Mouse (Mus musculus) intestine, embryonic 16.5 days (tissue): Measurements from ENCODE around the gene Gm3371. TPM values are rescaled to one million over a fixed set of nuclear protein-coding genes. Genes with fewer than 3 reads are reported as not detected.
"Not testable (repeated sequence)": the region's sequence is repeated elsewhere in the genome, so short reads cannot be mapped to it uniquely, and the experiment has no call there.

Source experiments
- ATAC-seq: fragments of 200-750 bp; cut with Nextera tagmentation; 2 replicates; pipeline ENCODE4 v1.8.0; 2017; ENCODE audit warnings: moderate TSS enrichment, moderate library complexity
- H3K27ac ChIP-seq: fragments of 300-500 bp; sonication (generic); 2 replicates; pipeline ENCODE4 v1.5.1; 2014; ENCODE audit warnings: mild to moderate bottlenecking, low read length
- H3K27me3 ChIP-seq: fragments of 300-500 bp; sonication (generic); replicated peaks from 2 replicates; pipeline ENCODE4 v1.6.1; 2014; ENCODE audit warnings: low read length, control low read depth, mixed read lengths; ENCODE audit not compliant: control insufficient read depth, insufficient read depth
- H3K36me3 ChIP-seq: fragments of 300-500 bp; sonication (generic); 2 replicates; pipeline ENCODE4 v1.6.1; 2014; ENCODE audit warnings: low read length, control low read depth; ENCODE audit not compliant: control insufficient read depth, insufficient read depth
- H3K4me1 ChIP-seq: fragments of 300-500 bp; sonication (generic); 2 replicates; pipeline ENCODE4 v1.6.1; 2014; ENCODE audit warnings: low read length, control low read depth, mixed read lengths; ENCODE audit not compliant: control insufficient read depth, insufficient read depth
- H3K4me2 ChIP-seq: fragments of 300-500 bp; sonication (generic); 2 replicates; pipeline ENCODE4 v1.6.1; 2014; ENCODE audit warnings: low read depth, low read length, control low read depth
- H3K4me3 ChIP-seq: fragments of 300-500 bp; sonication (generic); 2 replicates; pipeline ENCODE4 v1.5.1; 2014; ENCODE audit warnings: mild to moderate bottlenecking, low read length
- H3K9ac ChIP-seq: fragments of 300-500 bp; sonication (generic); 2 replicates; pipeline ENCODE4 v1.6.1; 2014; ENCODE audit warnings: low read depth, low read length
- H3K9me3 ChIP-seq: fragments of 300-500 bp; sonication (generic); 2 replicates; pipeline ENCODE4 v1.6.1; 2016; ENCODE audit warnings: low read length, control low read depth; ENCODE audit not compliant: control insufficient read depth
- WGBS: fragments of 180-500 bp; shearing (Covaris S2); extraction: QIAGEN DNeasy Blood & Tissue Kit; methylation state at CpG from one replicate; pipeline ENCODE4 v1.1.7; 2014; 5-methylcytosine and 5-hydroxymethylcytosine counted together
- polyA plus RNA-seq: library from polyadenylated mRNA; unstranded; fragments of >200 nt; fragmentation: Nextera tagmentation; extraction: Ambion mirVana; gene quantifications from 2 replicates; pipeline ENCODE4 v1.2.1, GENCODE M21; 2015

Gm3371 gene
- polyA plus RNA-seq = not detected in 2 replicates

- WGBS = no CpG with 5 or more reads among the region's 2 CpGs
- not testable (repeated sequence) for ATAC-seq, H3K9me3 ChIP-seq, H3K4me3 ChIP-seq, H3K36me3 ChIP-seq, H3K27ac ChIP-seq, H3K9ac ChIP-seq, H3K4me1 ChIP-seq, H3K27me3 ChIP-seq, H3K4me2 ChIP-seq
These were observed at the start of gene Gm3371 for GRCm38 (mm10) chr14:44410588-44410987. Gene Gm3371, minus strand, starts transcription at chr14:44410688.

DNA sequence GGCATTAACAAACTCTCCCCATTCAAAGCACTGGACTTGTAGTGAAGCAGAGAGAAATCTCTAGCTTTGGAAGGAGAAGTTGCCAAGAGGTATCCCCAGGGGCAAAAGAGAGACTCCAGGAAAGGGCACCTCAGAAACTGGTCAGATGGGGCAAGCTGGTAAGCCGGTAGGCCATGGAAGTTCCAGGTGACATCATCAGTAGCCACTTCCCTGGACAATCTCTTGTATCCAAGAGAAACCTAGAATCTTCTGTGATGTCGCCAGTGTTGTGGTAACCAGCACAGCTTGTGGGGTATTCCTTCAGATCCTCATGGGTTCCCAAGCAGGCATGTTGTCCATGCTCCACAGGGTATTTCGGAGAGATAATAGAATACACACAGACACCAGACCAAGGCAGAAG, 22.8 kb upstream of the Gm3371 start, which contains the start of gene Gm8232:
Gene Gm8232, plus strand, starts transcription at position 301 of the 400 bp plus-strand sequence.
- H3K4me3 ChIP-seq, H3K27ac ChIP-seq, H3K9me3 ChIP-seq, ATAC-seq, H3K9ac ChIP-seq, H3K4me1 ChIP-seq, H3K36me3 ChIP-seq, H3K27me3 ChIP-seq, H3K4me2 ChIP-seq: not testable (repeated sequence)
- WGBS = 97% methylated on average over 3 of the region's 3 CpGs

DNA sequence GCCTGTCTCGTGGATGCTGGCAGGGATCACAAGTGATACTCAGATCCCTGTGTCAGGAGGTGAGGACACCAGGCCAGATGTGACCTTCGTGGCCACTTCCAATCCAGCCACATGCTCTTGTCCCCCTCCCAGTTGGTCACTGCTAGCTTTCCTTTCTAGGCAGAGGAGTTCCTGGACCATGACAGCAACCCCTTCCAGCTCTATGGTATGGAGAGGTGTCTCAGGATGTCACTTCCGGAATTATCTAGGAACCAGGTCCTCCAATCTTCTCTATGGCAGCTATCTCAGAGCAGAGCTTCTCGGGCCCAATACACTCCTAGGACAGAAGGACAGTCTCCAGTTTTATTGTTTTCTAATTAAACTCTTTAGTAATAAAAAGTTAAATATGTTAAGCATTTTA, 26.3 kb downstream of the Gm3371 start:
- H3K9ac ChIP-seq, H3K9me3 ChIP-seq, H3K27me3 ChIP-seq, H3K36me3 ChIP-seq, H3K4me3 ChIP-seq, ATAC-seq, H3K27ac ChIP-seq, H3K4me2 ChIP-seq, H3K4me1 ChIP-seq: not testable (repeated sequence)
- 82% methylated on average over 4 of the region's 4 CpGs for WGBS

DNA sequence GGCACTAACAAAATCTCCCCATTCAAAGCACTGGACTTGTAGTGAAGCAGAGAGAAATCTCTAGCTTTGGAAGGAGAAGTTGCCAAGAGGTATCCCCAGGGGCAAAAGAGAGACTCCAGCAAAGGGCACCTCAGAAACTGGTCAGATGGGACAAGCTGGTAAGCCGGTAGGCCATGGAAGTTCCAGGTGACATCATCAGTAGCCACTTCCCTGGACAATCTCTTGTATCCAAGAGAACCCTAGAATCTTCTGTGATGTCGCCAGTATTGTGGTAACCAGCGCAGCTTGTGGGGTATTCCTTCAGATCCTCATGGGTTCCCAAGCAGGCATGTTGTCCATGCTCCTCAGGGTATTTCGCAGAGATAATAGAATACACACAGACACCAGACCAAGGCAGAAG, 45.4 kb downstream of the Gm3371 start, which contains the start of gene Gm8229:
Gene Gm8229, plus strand, starts transcription at position 301 of the 400 bp plus-strand sequence.
- H3K4me1 ChIP-seq, H3K4me2 ChIP-seq, ATAC-seq, H3K4me3 ChIP-seq, H3K27me3 ChIP-seq, H3K27ac ChIP-seq, H3K9me3 ChIP-seq, H3K36me3 ChIP-seq, H3K9ac ChIP-seq: not testable (repeated sequence)
- 91% methylated on average over 4 of the region's 4 CpGs for WGBS

DNA sequence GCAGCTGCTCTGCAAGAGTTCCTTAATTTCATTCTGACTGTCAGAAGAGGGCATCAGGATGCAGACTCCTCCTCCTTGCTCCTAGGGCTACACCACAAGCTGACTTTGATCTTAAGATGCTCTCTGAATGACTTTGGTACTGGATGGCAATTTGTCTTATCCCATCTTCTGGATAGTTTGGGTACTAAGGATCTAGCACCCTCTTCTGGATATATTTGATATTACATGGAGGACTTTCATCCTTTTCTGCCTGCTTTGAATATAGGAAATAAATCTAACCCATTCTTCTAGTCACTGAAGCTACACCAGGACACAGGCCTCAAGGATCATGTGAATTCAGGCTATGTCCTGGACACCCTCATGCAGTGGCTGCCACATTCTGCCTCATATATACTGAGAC, 48.2 kb downstream of the Gm3371 start:
- not testable (repeated sequence) for H3K36me3 ChIP-seq, H3K27me3 ChIP-seq, H3K4me1 ChIP-seq, H3K9ac ChIP-seq, H3K4me2 ChIP-seq, ATAC-seq, H3K4me3 ChIP-seq, H3K9me3 ChIP-seq, H3K27ac ChIP-seq

- 18% methylated on average over 1 of the region's 2 CpGs for WGBS
- not testable (repeated sequence) for H3K9me3 ChIP-seq, H3K27ac ChIP-seq, H3K4me3 ChIP-seq, ATAC-seq, H3K36me3 ChIP-seq, H3K27me3 ChIP-seq, H3K9ac ChIP-seq, H3K4me2 ChIP-seq, H3K4me1 ChIP-seq
These were observed 49.1 kb downstream of the Gm3371 start for GRCm38 (mm10) chr14:44361416-44361815.

Other genes with a start within 250 kb of the Gm3371 start
- gene Gm8212, start 213.0 kb downstream of the Gm3371 start, polyA plus RNA-seq = not detected in 2 replicates
- gene 4930503E14Rik, start 197.4 kb downstream of the Gm3371 start, polyA plus RNA-seq = not detected in 2 replicates
- gene Gm8220, start 125.1 kb downstream of the Gm3371 start, polyA plus RNA-seq = not detected in 2 replicates
- not detected in 2 replicates for gene Gm5930, start 72.1 kb downstream of the Gm3371 start, polyA plus RNA-seq
- gene Gm8229, start 45.3 kb downstream of the Gm3371 start, polyA plus RNA-seq = not detected in 2 replicates
- not detected in 2 replicates for gene Gm8232, start 22.9 kb upstream of the Gm3371 start, polyA plus RNA-seq
- gene BC061237, start 81.8 kb upstream of the Gm3371 start, polyA plus RNA-seq = not detected in 2 replicates
- gene Gm17093, start 107.6 kb upstream of the Gm3371 start, polyA plus RNA-seq = not detected in 2 replicates
- gene Gm8247, start 172.5 kb upstream of the Gm3371 start, polyA plus RNA-seq = not detected in 2 replicates
- gene Gm5624, start 217.2 kb upstream of the Gm3371 start, polyA plus RNA-seq = not detected in 2 replicates